Mouse (Mus musculus) spleen, embryonic (tissue): Measurements from ENCODE around the gene Socs4.

Experiments
- CTCF ChIA-PET: fragments of 350-600 bp; sonication (Branson Sonifier 250); formaldehyde crosslinking; loops from one replicate; lab custom pipeline; 2022; lab: Charles Lee

Gene Socs4

GRCm38 (mm10) chr14:47335300-47335699, 58.6 kb downstream of the Socs4 start:
- CTCF ChIA-PET = interaction anchor here (0.6 to 1.0 kb wide), 2 partner anchors 60 to 71 kb away, joined by 5 to 7 read pairs; no protein-coding TSS in a partner anchor

GRCm38 (mm10) chr14:47340231-47340925, 63.6 kb downstream of the Socs4 start:
- CTCF ChIA-PET = interaction anchor here (0.7 kb wide), 1 partner anchor 12 kb away, joined by 5 read pairs; no protein-coding TSS in a partner anchor

GRCm38 (mm10) chr14:47341811-47342291, 65.1 kb downstream of the Socs4 start:
- CTCF ChIA-PET = no interaction called here
